ENCODE assay signal across 9 mouse cellular contexts in the genomic region with DNA sequence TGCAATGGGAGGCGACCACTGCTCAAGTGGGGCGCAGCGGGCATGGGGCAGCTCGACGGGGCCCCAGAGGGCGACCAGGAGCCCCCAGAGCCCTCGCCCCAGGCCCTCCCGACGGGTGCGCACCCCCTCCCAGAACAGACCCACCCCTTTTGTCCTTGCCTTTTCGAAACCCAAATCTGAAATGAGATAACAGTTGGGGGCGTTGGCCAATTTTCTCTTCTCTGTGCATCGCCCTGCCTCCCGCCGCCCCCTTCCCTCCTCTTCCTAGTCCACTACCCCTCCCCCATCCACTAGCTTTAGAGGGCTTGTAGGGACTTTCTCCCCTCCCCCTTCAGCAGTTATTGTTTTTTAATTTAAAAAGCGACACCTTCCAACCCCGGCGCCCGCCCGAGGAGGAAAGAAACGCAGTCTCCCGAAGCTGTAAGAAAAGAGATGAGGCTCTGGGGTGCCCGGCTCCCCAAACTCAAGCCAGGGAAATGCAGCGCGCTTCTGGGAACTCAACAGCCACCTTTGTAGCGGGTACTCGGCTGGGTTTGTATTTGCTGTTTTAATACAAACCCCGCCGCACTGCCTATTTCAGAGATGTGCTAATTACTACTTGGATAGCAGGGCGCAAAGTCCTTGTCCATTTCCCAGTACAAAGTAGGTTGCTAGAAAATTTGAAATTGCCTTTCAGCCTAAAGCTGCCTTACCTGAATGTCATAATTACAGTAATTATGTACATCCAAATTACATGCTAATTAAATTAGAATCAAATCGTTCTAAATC. TPM values are rescaled to one million over a fixed set of nuclear protein-coding genes. Genes with fewer than 3 reads are reported as not detected.
A peak's percentile ranks its signal among the peaks of the same experiment; 100 is the strongest.
DNase-seq lines count a peak whose midpoint lies in the region; ATAC-seq and TF ChIP-seq lines count a peak whose summit lies in the region.
"Had no signal": no experiment of that assay in that cellular context is flagged by ENCODE, and none has a peak within 500 bp of the region (broad histone marks: within the 10 kb centered on the region; RNA-seq: fewer than 3 reads in every experiment).

No protein-coding gene starts in this region.

- DNase-seq in lung, postnatal 0 days (ENCODE audit: low spot score) = no peak
- peak; percentile 33 for DNase-seq in retina, embryonic 14.5 days (ENCODE audit: low spot score)
- DNase-seq in gastrocnemius, adult 18-20 months (ENCODE audit: low spot score) = no peak
- DNase-seq in adipocyte (ENCODE audit: low spot score) = no peak
- DNase-seq in layer of hippocampus, adult 8-10 months (ENCODE audit: low spot score in 2 of 2) = no peak

- H3K9me3 ChIP-seq in lung, embryonic 15.5 days = no peaks in the 10 kb centered on the region
- no peaks in the 10 kb centered on the region for H3K9me3 ChIP-seq in lung, postnatal 0 days (ENCODE audit: low read length)
- no peaks in the 10 kb centered on the region for H3K9me3 ChIP-seq in embryonic facial prominence, embryonic 12.5 days
- no peaks in the 10 kb centered on the region for H3K9me3 ChIP-seq in intestine, embryonic 16.5 days (ENCODE audit: control insufficient read depth, low read length)

- H3K27me3 ChIP-seq in lung, embryonic 15.5 days = peaks cover 67% of the 10 kb centered on the region
- peaks cover 51% of the 10 kb centered on the region for H3K27me3 ChIP-seq in lung, postnatal 0 days (replicated peaks; ENCODE audit: insufficient read depth, low read length)
- H3K27me3 ChIP-seq in embryonic facial prominence, embryonic 12.5 days = peaks cover 41% of the 10 kb centered on the region
- peaks cover 48% of the 10 kb centered on the region for H3K27me3 ChIP-seq in intestine, embryonic 16.5 days (replicated peaks; ENCODE audit: control insufficient read depth, insufficient read depth, low read length)

- H3K4me2 ChIP-seq in lung, embryonic 15.5 days = peak overlapping the region; percentile 28
- H3K4me2 ChIP-seq in lung, postnatal 0 days (replicated peaks; ENCODE audit: low read depth, low read length) = no peak overlapping the region; the same call in 1 of the 2 replicates
- peak overlapping the region; percentile 37 for H3K4me2 ChIP-seq in embryonic facial prominence, embryonic 12.5 days (replicated peaks)
- 0 out of 2 replicates have a peak overlapping the region, but pooled peaks have one; percentile 32 for H3K4me2 ChIP-seq in intestine, embryonic 16.5 days (ENCODE audit: low read depth, low read length)

- WGBS in lung, embryonic 15.5 days = 3% methylated on average over 31 of the region's 31 CpGs
- WGBS in lung, postnatal 0 days = 3% methylated on average over 30 of the region's 31 CpGs
- WGBS in embryonic facial prominence, embryonic 12.5 days = under 1% methylated on average over 31 of the region's 31 CpGs
- WGBS in intestine, embryonic 16.5 days = 1% methylated on average over 30 of the region's 31 CpGs

- no peak for TF ChIP-seq CTCF in lung, postnatal 0 days (IDR thresholded peaks at IDR 0.05)

- peak overlapping the region; percentile 3; the same call in 1 of the 2 replicates for H3K4me3 ChIP-seq in lung, embryonic 15.5 days
- no peak overlapping the region for H3K4me3 ChIP-seq in lung, postnatal 0 days (ENCODE audit: low read depth, low read length)
- H3K4me3 ChIP-seq in embryonic facial prominence, embryonic 12.5 days = peak overlapping the region; percentile 17; the same call in 1 of the 2 replicates
- H3K4me3 ChIP-seq in intestine, embryonic 16.5 days (ENCODE audit: low read length) = peak overlapping the region; percentile 22

- no peaks in the 10 kb centered on the region for H3K36me3 ChIP-seq in lung, embryonic 15.5 days
- H3K36me3 ChIP-seq in lung, postnatal 0 days (ENCODE audit: insufficient read depth, low read length) = no peaks in the 10 kb centered on the region
- H3K36me3 ChIP-seq in embryonic facial prominence, embryonic 12.5 days = no peaks in the 10 kb centered on the region
- H3K36me3 ChIP-seq in intestine, embryonic 16.5 days (ENCODE audit: control insufficient read depth, insufficient read depth, low read length) = no peaks in the 10 kb centered on the region

- ATAC-seq in lung, embryonic 15.5 days (ENCODE audit: borderline replicate concordance, extremely low read depth, low FRiP score, low TSS enrichment) = no peak
- ATAC-seq in lung, postnatal 0 days = no peak
- ATAC-seq in embryonic facial prominence, embryonic 12.5 days (ENCODE audit: insufficient number of reproducible peaks, insufficient read depth, low FRiP score, low TSS enrichment) = no peak
- no peak for ATAC-seq in intestine, embryonic 16.5 days

- no peak for TF ChIP-seq EP300 in lung, postnatal 0 days (IDR thresholded peaks at IDR 0.05)

- H3K4me1 ChIP-seq in lung, embryonic 15.5 days = peaks cover 38% of the 10 kb centered on the region
- H3K4me1 ChIP-seq in lung, postnatal 0 days (ENCODE audit: insufficient read depth, low read depth, low read length) = no peaks in the 10 kb centered on the region; the same call in 1 of the 2 replicates
- peaks cover 22% of the 10 kb centered on the region for H3K4me1 ChIP-seq in embryonic facial prominence, embryonic 12.5 days
- peaks cover 23% of the 10 kb centered on the region for H3K4me1 ChIP-seq in intestine, embryonic 16.5 days (ENCODE audit: control insufficient read depth, insufficient read depth, low read length)

- no peak overlapping the region for H3K27ac ChIP-seq in lung, embryonic 15.5 days
- H3K27ac ChIP-seq in lung, postnatal 0 days (ENCODE audit: low read length) = no peak overlapping the region
- no peak overlapping the region for H3K27ac ChIP-seq in embryonic facial prominence, embryonic 12.5 days
- H3K27ac ChIP-seq in intestine, embryonic 16.5 days (ENCODE audit: low read length) = no peak overlapping the region
- H3K27ac ChIP-seq: kidney, postnatal 0 days had no signal

- H3K9ac ChIP-seq in lung, embryonic 15.5 days = no peak overlapping the region
- H3K9ac ChIP-seq in lung, postnatal 0 days (replicated peaks; ENCODE audit: low read depth) = no peak overlapping the region
- 0 out of 2 replicates have a peak overlapping the region, but pooled peaks have one; percentile 9 for H3K9ac ChIP-seq in embryonic facial prominence, embryonic 12.5 days
- H3K9ac ChIP-seq in intestine, embryonic 16.5 days (ENCODE audit: low read depth, low read length) = no peak overlapping the region

RNA-seq across cellular contexts. Expression of a gene that starts 7.7 kb away (rescaled TPM):
- not detected in 2 replicates for polyA plus RNA-seq in lung, embryonic 15.5 days (2015; fragmentation: Nextera tagmentation; extraction: Ambion mirVana)
- polyA plus RNA-seq in lung, postnatal 0 days (2015; fragmentation: Nextera tagmentation; extraction: Ambion mirVana) = not detected in 2 replicates
- 0.90 and 1.6 TPM in 2 replicates for polyA plus RNA-seq in embryonic facial prominence, embryonic 12.5 days (2016; fragmentation: Nextera tagmentation; extraction: Ambion mirVana)
- polyA plus RNA-seq in intestine, embryonic 16.5 days (2015; fragmentation: Nextera tagmentation; extraction: Ambion mirVana) = not detected in 2 replicates
- total RNA-seq in gastrocnemius, adult 18-20 months (2021) = not detected
- 1 to 10 TPM; 3.1 to 3.4 (median 3.1) TPM for total RNA-seq in layer of hippocampus, adult 8-10 months (2022)
- polyA plus RNA-seq: kidney, postnatal 0 days had no signal

RNA-seq across cellular contexts. Expression of a gene that starts 32.9 kb away (rescaled TPM):
- polyA plus RNA-seq in lung, embryonic 15.5 days (2015; fragmentation: Nextera tagmentation; extraction: Ambion mirVana) = 18.1 and 21.1 TPM in 2 replicates
- 10.9 and 12.8 TPM in 2 replicates for polyA plus RNA-seq in lung, postnatal 0 days (2015; fragmentation: Nextera tagmentation; extraction: Ambion mirVana)
- polyA plus RNA-seq in embryonic facial prominence, embryonic 12.5 days (2016; fragmentation: Nextera tagmentation; extraction: Ambion mirVana) = 13.9 and 16.2 TPM in 2 replicates
- polyA plus RNA-seq in intestine, embryonic 16.5 days (2015; fragmentation: Nextera tagmentation; extraction: Ambion mirVana) = 16.6 and 16.9 TPM in 2 replicates
- 10 to 100 TPM; 55.5 to 57.9 TPM for total RNA-seq in gastrocnemius, adult 18-20 months (2021)
- total RNA-seq in layer of hippocampus, adult 8-10 months (2022) = 10 to 100 TPM; 23.6 to 30.7 (median 26.9) TPM

RNA-seq across cellular contexts. Expression of a gene that starts 33.0 kb away (rescaled TPM):
- 24.5 and 25.7 TPM in 2 replicates for polyA plus RNA-seq in lung, embryonic 15.5 days (2015; fragmentation: Nextera tagmentation; extraction: Ambion mirVana)
- polyA plus RNA-seq in lung, postnatal 0 days (2015; fragmentation: Nextera tagmentation; extraction: Ambion mirVana) = 38.9 and 39.3 TPM in 2 replicates
- polyA plus RNA-seq in embryonic facial prominence, embryonic 12.5 days (2016; fragmentation: Nextera tagmentation; extraction: Ambion mirVana) = 26.8 and 29.7 TPM in 2 replicates
- polyA plus RNA-seq in intestine, embryonic 16.5 days (2015; fragmentation: Nextera tagmentation; extraction: Ambion mirVana) = 14.7 and 14.9 TPM in 2 replicates
- 10 to 100 TPM; 11.9 to 13.8 TPM for total RNA-seq in gastrocnemius, adult 18-20 months (2021)
- 10 to 100 TPM; 26.6 to 32.4 (median 30.2) TPM for total RNA-seq in layer of hippocampus, adult 8-10 months (2022)
